Mouse (Mus musculus) G1E (cell line): ENCODE measurements around the gene Carmil1. TPM values are rescaled to one million over a fixed set of nuclear protein-coding genes. Genes with fewer than 3 reads are reported as not detected.

Source experiments
- ATAC-seq: 2 replicates; pipeline ENCODE4 v1.8.0; 2016; ENCODE audit warnings: mild to moderate bottlenecking; ENCODE audit not compliant: insufficient number of reproducible peaks, poor library complexity, low FRiP score, severe bottlenecking; ENCODE audit errors: extremely low read depth
- DNase-seq: peaks from one replicate; pipeline ENCODE4 v3.0.0; 2012; ENCODE audit warnings: low spot score
- H3K27me3 ChIP-seq: 2 replicates; pipeline ENCODE4 v1.6.1; 2012; ENCODE audit warnings: mild to moderate bottlenecking, low read length, inconsistent platforms; ENCODE audit not compliant: insufficient read depth
- H3K36me3 ChIP-seq: replicated peaks from 2 replicates; pipeline ENCODE3; 2012; ENCODE audit warnings: mild to moderate bottlenecking, inconsistent platforms
- H3K4me1 ChIP-seq: 2 replicates; pipeline ENCODE4 v1.6.1; 2012; ENCODE audit warnings: low read depth, low read length, inconsistent platforms, mixed read lengths; ENCODE audit not compliant: insufficient read depth
- H3K4me3 ChIP-seq: 2 replicates; pipeline ENCODE4 v1.5.1; 2012; ENCODE audit warnings: low read depth, mild to moderate bottlenecking, inconsistent platforms, low read length, moderate library complexity, mixed read lengths
- H3K9me3 ChIP-seq: replicated peaks from 2 replicates; pipeline ENCODE4 v1.6.1; 2012; ENCODE audit warnings: inconsistent platforms
- CTCF ChIP-seq: IDR thresholded peaks from 2 replicates; pipeline ENCODE4 v1.5.1; 2012; ENCODE audit warnings: low read depth, low read length, inconsistent platforms, mixed read lengths
- GATA1 ChIP-seq: IDR thresholded peaks from 2 replicates; pipeline ENCODE4 v1.6.1; 2012; ENCODE audit warnings: borderline replicate concordance, low read length, inconsistent platforms, mixed read lengths
- GATA2 ChIP-seq: IDR thresholded peaks from 2 replicates; pipeline ENCODE4 v1.6.1; 2012; ENCODE audit warnings: low read depth, low read length, inconsistent platforms, borderline replicate concordance
- POLR2AphosphoS5 ChIP-seq: IDR thresholded peaks from 2 replicates; pipeline ENCODE4 v1.6.1; 2012; ENCODE audit warnings: low read depth, low read length, inconsistent platforms; ENCODE audit not compliant: insufficient replicate concordance
- TAL1 ChIP-seq: conservative IDR thresholded peaks from 2 replicates; pipeline ENCODE4 v1.6.1; 2012; ENCODE audit warnings: low read depth, low read length, inconsistent platforms, mixed read lengths
- polyA plus RNA-seq: library from polyadenylated mRNA; stranded (reverse); fragments of >175 nt; gene quantifications from 2 replicates; pipeline ENCODE4 v1.2.3, GENCODE M21; 2012
- total RNA-seq, 2 experiments: library from RNA; stranded (forward) in 1 of 2; stranded (reverse) in 1 of 2; fragments of 200-1000 nt in 1 of 2; fragments of >200 nt in 1 of 2; fragmentation: Nextera tagmentation in 1 of 2; gene quantifications; 2 replicates each; pipeline ENCODE4 v1.2.3; 2014 to 2017

Carmil1 gene
- total and polyA plus RNA-seq, 3 experiments = 0.10 to 1.9 (median 0.55) TPM

GRCm38 (mm10) chr13:24147006-24147405, 133.6 kb downstream of the Carmil1 start:
- no peak overlapping the region for H3K4me3 ChIP-seq
- peaks cover 15% of the 10 kb centered on the region for H3K27me3 ChIP-seq
- no peaks in the 10 kb centered on the region for H3K4me1 ChIP-seq
- ATAC-seq (no peak), DNase-seq (no peak)
- no peaks in the 10 kb centered on the region for H3K9me3 ChIP-seq
- no peak for TF ChIP-seq TAL1
- no peak for TF ChIP-seq GATA2
- TF ChIP-seq POLR2AphosphoS5 = no peak
- TF ChIP-seq GATA1 = no peak
- no peak for TF ChIP-seq CTCF
- no peaks in the 10 kb centered on the region for H3K36me3 ChIP-seq

GRCm38 (mm10) chr13:24146541-24146940, 134.1 kb downstream of the Carmil1 start:
- TF ChIP-seq TAL1 (no peak), GATA2 (no peak), POLR2AphosphoS5 (no peak), GATA1 (no peak), CTCF (no peak)
- ATAC-seq (no peak), DNase-seq (no peak)
- Histone ChIP-seq H3K27me3 (peaks cover 13% of the 10 kb centered on the region), H3K4me3 (no peak overlapping the region), H3K4me1 (no peaks in the 10 kb centered on the region), H3K36me3 (no peaks in the 10 kb centered on the region), H3K9me3 (no peaks in the 10 kb centered on the region)

DNA sequence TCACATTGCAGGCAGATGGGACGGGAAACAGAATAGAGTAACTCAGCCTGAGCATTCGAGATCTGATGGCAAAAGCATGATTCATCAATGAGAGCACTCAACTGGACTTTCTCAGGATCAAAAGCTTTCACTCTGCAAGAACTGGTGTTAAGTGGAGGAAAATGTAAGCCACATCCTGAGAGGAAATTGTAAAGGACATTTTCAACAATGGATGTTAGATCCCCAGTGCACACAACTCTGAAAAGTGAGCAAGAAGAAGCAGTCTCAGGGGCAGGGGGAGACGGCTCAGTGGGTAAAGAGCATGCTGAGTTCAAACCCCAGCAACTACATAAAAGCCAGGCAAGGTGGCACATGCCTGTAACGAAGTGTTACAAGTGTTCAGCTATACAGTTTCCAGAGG, 135.7 kb downstream of the Carmil1 start:
- no peak for ATAC-seq
- H3K27me3 ChIP-seq = peaks cover 13% of the 10 kb centered on the region
- H3K4me3 ChIP-seq = no peak overlapping the region
- H3K9me3 ChIP-seq = no peaks in the 10 kb centered on the region
- no peak for TF ChIP-seq GATA1
- no peak for TF ChIP-seq POLR2AphosphoS5
- no peaks in the 10 kb centered on the region for H3K4me1 ChIP-seq
- H3K36me3 ChIP-seq = no peaks in the 10 kb centered on the region
- DNase-seq = no peak

GRCm38 (mm10) chr13:24144141-24144540, 136.5 kb downstream of the Carmil1 start:
- DNase-seq (no peak), ATAC-seq (no peak)
- Histone ChIP-seq H3K27me3 (peaks cover 13% of the 10 kb centered on the region), H3K4me1 (no peaks in the 10 kb centered on the region), H3K4me3 (no peak overlapping the region), H3K9me3 (no peaks in the 10 kb centered on the region), H3K36me3 (no peaks in the 10 kb centered on the region)
- TF ChIP-seq GATA1 (no peak), CTCF (no peak), TAL1 (no peak)

DNA sequence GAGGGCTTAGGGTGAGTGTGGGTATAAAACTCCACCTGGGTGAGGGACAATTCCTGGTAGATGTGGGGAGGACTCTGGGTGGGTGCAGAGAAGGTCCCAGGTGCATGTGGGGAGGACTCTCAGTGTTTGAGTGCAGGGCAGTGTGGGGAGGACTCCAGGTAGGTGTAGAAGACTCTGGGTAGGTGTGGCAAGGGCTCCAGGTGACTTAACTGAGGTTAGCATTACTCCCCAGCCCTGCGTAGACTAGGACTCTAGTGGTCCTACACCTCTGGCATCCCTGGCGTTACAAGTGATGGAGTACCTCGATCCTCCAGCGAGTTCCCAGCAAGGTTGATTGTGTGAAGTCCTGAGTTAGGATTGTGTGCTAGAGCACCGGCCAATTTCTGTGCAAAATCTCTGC, 143.8 kb downstream of the Carmil1 start:
- H3K36me3 ChIP-seq = no peaks in the 10 kb centered on the region
- no peaks in the 10 kb centered on the region for H3K9me3 ChIP-seq
- ATAC-seq (no peak), DNase-seq (no peak)
- peaks cover 21% of the 10 kb centered on the region for H3K27me3 ChIP-seq
- no peak for TF ChIP-seq POLR2AphosphoS5
- no peak overlapping the region for H3K4me3 ChIP-seq
- no peaks in the 10 kb centered on the region for H3K4me1 ChIP-seq

- no peak for DNase-seq
- H3K36me3 ChIP-seq = no peaks in the 10 kb centered on the region
- ATAC-seq = no peak
- H3K9me3 ChIP-seq = no peaks in the 10 kb centered on the region
- H3K27me3 ChIP-seq = peaks cover 29% of the 10 kb centered on the region
- no peaks in the 10 kb centered on the region for H3K4me1 ChIP-seq
- TF ChIP-seq TAL1 (no peak), POLR2AphosphoS5 (no peak), GATA1 (no peak), GATA2 (no peak), CTCF (no peak)
- no peak overlapping the region for H3K4me3 ChIP-seq
Measured at GRCm38 (mm10) chr13:24135282-24136230, 145.0 kb downstream of the Carmil1 start.

DNA sequence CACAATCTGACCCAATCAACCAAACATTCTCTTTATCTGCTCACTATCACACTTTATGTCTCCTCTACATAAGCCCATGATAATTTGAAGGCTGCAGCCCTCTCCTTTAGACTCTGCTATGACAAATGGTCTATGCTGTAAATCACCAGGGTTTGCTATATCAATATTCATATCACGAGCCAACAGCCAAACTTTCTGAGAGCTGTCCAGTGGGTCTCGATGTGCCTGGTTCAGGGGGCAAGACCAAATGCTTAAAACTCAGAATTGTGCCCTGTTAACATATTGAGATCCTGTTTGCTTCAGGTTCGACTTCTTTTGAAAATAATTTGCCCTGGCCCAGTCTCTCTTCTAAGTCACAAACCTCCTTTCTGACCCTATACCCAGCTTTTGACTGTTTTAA, 147.7 kb downstream of the Carmil1 start:
- no peak overlapping the region for H3K4me3 ChIP-seq
- no peaks in the 10 kb centered on the region for H3K9me3 ChIP-seq
- no peaks in the 10 kb centered on the region for H3K36me3 ChIP-seq
- DNase-seq (no peak), ATAC-seq (no peak)
- TF ChIP-seq POLR2AphosphoS5 = no peak
- TF ChIP-seq CTCF = no peak
- TF ChIP-seq GATA2 = no peak
- TF ChIP-seq GATA1 = no peak
- TF ChIP-seq TAL1 = no peak
- H3K4me1 ChIP-seq = no peaks in the 10 kb centered on the region
- H3K27me3 ChIP-seq = peaks cover 31% of the 10 kb centered on the region
